Mouse (Mus musculus): ENCODE measurements at regions not wholly inside any gene's neighbourhood (a gene's known extent, or its start where the extent isn't known, plus 50 kb on each side); places are given as distances from the start of the nearest gene placed in this dataset.

DNA sequence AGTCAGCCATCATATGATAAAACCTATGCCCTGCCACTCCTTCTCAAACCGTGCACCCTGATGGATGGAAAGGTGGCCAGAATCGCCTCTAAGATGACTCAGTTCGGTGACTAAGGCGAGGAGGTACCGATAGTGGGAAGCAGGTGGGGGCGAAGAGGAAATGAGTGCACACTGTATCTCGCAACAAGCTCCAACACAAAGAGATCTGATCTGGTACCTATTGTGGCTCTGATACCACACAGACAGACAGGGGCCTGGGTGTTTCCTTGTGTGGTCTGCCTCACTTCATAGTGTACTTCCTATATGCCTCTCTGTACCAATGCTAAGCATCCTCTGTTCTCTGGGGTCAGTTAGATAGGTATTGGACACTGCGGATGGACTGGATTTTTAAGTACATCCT is 178.0 kb upstream of the Lpp start:
- DNase-seq (ENCODE audit: low spot score in 2 of 2), result no peak

DNA sequence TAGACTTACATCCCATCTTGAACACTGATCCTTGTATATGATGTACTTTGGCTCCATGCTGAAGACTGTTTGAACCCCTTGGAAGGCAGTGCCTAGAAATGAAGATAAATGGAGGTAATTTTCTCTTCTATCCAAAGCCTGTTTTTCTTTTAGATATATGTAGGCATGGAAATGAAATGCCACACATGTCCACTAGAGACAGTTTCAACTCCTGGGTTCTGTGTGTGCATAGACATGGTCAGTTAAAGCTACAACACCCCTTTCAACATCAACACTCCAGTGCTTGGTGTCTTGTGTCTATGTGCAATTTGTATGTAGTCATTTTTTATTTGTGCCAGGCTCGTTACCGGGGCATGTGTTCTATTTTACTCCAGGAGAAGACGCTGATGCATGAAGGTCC is 179.7 kb upstream of the Lpp start:
- DNase-seq (ENCODE audit: low spot score in 2 of 2), result no peak

DNA sequence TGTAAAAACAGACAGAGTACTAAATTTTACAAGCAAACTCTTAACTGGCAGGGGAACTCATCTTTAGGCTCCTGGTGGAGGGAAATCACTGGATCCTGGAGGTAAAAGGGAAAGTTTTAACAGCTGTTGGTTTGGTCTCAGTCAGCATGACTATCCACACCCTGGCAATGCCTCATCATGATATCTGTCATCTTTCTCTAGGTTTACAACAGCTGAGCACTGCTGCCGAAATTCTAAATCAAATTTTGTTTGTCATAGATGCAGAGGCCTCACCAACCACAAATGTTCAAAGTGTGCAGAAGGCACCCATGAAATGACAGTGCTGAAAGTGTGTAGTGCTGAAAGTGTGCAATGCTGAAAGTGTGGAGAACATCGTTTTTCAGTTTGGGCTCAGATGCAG is 180.6 kb upstream of the Lpp start:
- no peak for DNase-seq (ENCODE audit: low spot score in 2 of 2)

DNA sequence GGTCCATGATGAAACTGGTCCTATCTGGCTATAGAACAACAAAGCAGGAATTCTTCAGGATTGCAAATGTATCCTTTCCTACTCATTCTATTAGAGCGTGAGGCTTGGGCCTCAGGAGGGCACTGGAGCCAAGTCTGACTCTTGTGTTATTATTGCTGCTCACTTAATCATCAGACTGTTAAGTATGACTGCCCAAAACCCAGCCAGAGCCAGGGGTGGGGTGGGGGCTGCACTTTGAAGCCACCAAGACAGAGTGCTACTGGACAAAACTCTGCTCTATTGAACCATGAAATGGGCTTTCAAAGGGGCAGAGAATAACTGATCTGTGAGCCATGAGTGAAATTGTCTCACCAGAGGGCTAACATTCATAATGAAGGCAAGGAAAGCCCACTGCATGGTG is 181.7 kb upstream of the Lpp start:
- no peak for DNase-seq (ENCODE audit: low spot score in 2 of 2)

DNA sequence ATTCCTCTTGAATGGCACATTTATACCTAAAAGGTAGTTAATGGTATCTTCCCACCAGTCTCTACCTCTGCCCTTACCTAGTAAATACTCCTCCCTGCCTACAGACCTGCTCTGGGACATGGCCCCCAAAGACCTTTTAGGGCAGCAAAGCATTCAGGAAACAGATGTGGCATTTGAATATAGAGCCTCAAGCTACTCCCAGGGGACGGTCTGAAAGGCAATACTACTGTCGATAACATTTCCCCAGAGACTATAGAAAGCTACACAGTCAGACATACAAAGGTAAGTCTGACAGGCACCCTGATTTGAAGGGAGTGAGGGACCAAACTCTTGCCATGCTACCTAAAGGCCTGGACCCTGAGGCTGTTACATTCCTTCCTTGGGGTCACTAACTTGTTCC is 184.4 kb upstream of the Lpp start:
- no peak for DNase-seq (ENCODE audit: low spot score in 2 of 2)

DNA sequence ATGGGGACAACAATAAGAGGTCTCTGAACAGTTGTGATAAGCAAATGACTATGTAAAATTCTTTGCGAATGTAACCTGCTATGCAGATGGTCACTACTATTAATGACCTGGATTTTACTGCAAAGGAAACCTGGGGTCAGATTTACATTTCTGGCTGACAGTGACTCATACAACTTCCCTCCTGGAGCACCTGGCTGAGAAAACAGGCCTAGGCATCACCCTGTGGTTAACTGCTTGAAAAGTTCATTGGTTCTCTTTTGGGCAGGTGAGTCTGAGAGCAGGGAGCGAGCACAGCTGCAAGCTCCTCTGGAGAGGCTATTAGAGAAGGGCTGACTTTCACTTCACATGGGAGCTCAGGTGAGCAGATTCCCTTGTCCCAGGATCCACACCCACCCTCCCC is 185.2 kb upstream of the Lpp start:
- no peak for DNase-seq (ENCODE audit: low spot score in 2 of 2)

DNA sequence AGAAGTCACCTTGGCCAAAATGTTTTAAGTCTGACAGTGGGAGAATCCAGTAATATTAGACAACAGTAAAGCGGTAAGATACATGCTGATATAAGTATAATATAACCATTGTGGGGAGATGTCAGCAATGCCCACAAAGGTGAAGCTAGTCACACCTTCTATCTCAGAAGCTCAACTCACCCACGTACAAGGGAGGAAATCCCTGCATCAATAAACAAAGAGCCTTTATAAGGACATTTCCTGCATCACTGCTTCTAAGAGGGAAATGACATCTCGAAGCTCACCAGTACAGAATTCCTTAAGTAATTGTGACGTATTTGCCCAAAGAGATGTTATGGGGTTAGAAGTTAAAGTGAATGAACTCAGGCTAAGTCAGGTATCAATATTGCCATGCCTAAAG is 186.3 kb upstream of the Lpp start:
- no peak for DNase-seq (ENCODE audit: low spot score in 2 of 2)

DNA sequence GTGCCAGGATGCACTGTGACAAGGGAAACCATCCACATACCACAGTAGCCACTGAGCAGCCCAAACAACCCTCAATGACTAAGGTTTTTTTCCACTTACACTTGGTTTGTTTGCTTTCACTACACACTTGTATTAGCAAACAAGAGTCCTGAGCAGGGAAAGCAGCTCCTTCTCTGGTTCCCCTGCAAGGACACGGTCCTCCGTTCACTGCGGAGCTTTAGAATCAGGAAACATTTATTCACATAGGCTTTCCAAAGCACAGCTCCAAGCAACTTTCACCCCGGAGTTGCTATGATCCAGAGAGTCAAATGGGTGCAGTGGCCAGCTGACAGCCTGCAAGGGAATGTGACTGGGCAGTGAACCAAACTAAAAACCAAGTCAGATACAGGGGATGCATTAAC is 186.8 kb upstream of the Lpp start:
- DNase-seq (ENCODE audit: low spot score in 2 of 2), result no peak

DNA sequence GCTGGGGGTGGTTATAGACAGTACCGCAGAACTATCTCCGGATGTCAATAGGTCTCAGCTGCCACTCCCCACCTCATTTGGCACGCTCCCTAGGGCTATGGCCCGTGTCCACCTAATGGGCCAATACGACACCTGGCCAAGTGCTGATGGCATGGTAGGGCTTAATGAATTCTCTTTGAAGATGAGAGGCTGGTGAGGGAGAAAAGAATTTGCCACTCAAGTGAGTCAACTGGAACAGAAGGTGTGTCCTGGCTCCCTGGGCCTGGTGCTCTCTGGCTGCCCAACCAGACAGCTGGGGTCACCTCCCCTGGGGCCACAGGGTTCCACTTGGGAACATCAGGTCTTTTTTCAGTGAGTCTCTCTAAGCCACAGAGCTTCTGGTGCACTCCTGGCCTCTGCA is 187.7 kb upstream of the Lpp start:
- DNase-seq (ENCODE audit: low spot score in 2 of 2), result no peak

DNA sequence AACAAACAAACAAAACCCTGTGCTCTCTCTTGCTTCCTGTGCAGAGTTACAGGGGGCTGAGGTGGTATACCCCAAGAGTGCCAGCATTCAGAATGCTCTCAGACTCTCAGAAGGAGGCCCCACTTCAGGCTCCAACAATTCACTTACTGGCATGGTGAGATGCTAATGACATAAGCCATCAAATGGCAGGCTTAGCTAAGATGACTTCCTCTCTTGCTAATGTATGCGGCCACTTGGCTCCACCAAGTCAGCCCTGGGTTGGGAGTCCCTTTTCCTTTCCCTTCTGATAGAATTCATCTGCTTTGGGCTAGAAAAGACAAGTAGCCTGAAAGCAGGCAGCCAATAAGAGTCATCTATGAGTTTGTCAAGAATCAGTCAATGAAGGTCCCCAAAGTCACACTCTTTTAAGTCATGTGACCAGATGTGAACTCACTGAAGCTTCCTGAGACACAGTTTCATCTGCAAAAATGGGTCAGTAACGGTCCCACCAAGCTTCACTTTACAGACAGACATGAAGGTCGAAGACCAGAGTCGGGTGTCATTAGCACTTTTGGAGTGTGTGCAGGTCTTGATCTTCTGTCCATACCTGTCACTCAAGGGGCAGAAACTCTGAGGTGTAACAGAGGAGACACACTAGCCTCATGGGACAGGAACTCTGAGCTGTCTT is 189.1 kb upstream of the Lpp start:
- DNase-seq (ENCODE audit: low spot score in 2 of 2), result no peak

DNA sequence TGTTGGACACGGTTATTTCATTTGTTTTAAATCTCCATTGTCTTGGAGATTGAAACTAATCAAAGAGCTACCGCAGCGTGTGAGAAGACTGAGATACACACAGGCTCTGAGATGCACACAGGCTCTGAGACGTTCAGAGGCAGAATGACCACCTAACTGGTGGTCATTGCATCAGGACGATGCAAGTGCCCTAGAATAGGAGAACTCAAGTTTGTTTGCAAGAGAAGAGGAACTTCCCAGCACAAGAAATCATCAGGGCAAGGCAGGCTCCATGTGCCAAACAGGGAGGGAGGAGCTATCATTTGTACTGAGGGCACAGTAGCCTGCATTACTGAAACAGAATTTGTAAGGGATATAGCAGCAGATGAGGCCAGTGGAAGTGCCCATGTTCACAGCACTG is 190.7 kb upstream of the Lpp start:
- no peak for DNase-seq (ENCODE audit: low spot score in 2 of 2)

DNA sequence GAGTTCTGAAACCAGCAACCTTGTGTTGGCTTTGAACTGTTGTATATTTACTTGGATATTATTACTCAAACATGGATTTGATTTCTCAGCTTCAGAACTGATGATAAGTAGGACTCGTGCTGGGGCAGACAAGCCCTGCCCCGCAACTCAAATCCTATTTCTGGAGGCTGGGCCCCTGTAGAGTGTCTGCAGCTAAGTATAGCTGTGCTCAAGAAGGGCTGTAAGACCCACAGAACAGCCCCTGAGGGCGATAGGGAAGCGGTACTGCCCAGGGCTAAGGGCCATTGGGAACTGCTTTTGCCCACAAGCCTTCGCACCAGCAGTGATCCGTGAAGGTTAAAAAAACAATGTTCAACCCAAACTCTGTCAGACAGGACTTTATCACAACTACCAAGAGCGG is 191.9 kb upstream of the Lpp start:
- no peak for DNase-seq (ENCODE audit: low spot score in 2 of 2)

DNA sequence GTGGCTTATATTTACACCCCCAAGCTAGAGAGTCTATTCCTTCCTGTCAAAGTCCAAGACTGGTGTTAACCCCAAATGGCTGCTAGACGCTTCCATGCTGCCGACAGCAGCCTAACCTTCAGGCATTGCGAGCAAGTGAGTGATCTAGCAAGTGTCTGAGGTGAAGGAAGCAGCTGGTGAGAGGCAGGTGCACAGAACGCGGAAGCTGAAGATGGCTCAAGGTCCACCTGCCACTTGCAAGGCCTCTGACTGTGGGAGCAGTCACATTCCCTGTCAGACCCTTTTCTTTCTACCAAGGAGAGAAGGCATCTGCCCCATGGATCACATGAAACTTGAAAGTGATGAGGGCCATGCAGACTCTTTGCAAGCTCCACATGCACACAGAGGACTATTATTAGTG is 193.1 kb upstream of the Lpp start:
- no peak for DNase-seq (ENCODE audit: low spot score in 2 of 2)

DNA sequence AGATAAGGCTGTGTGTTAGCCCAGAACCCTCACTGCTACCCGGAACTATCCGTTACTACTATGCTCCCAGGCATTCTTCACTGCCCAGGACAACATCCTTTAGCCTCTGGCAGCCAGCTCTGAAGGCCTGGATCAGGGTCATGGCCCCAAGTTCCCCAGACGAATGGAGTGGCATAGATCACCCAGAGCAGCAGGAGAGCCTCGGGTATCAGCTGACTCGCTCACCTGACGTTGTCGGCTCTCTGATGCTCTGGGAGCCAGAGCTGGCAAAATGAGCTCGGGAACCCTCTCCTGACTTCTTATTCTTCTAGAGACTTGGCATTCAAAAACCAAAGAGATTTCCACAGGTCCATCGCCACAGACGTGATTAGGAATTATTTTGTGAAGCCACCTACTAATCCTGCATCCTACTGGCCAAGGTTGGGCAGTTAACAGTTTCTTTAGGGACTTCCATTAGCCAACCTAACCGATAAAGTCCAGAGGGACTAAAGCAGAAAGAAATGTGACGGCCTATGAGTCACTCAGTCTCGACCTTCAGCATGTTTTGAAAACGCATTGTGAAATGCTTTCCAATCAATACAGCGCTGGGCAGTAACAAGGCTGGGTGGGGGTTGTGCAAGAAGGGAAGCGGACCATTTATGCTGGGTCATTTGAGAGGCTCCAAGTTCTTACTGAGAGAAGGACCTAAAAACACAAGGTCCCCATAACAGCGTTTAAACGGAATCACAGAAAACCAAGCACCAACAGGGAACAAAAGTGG is 193.7 kb upstream of the Lpp start:
- no peak for DNase-seq (ENCODE audit: low spot score in 2 of 2)

DNA sequence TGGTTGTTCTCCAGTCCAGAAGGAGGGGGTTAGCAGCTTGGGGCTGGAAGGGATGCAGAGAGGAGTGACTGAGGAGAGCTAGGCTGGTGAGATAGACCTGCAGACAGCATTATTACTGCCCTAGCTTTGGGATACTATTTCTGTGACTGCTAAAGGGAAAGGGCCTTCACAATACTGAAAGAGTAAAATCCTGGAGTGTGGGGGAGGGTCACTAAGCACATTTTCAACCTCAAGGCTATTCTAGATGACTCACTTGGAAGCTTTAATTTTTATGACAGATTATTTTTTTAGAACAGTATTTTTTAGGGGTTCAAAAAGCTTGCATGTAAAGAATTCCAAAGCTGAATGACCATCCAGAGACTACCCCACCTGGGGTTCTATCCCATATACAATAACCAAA is 195.0 kb upstream of the Lpp start:
- DNase-seq (ENCODE audit: low spot score in 2 of 2), result no peak

DNA sequence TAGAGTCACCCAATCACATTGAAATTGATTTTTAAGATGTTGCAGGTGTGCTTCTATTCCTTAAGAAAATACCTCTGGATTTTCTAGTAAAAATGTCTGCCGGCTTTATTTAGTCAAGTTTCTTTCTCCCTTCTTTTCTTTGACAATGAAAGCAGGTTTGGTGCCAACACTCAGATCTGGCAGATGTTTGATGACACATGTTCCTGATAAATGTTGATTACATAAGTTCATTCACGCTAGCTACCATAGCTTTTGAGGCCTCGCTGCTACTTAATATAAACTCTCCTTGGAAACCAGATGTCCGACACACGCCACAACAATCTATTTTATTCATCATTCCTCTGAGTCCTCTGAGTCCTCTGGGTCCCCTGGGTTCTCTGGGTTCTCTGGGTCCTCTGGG is 195.7 kb upstream of the Lpp start:
- no peak for DNase-seq (ENCODE audit: low spot score in 2 of 2)

DNA sequence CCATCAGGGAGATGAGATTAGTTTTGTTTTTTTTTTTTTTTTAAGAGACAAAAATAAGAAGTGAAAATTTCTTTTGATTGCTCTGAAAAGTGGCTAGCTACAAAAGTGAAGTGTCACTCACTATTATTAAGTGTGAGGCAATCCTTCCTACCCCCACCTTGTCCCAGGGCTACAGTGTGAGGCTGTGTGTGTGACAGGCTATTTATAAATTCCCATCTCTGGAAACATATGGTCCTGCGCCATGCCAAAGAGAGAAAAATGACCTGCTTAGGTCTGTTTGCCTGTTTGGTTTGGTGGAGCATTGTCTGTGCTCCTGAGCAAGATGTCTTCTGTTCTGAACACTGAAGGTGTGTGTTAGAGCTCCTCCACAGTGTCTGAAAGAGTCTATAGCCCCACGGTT is 199.4 kb upstream of the Lpp start:
- DNase-seq (ENCODE audit: low spot score in 2 of 2), result no peak

DNA sequence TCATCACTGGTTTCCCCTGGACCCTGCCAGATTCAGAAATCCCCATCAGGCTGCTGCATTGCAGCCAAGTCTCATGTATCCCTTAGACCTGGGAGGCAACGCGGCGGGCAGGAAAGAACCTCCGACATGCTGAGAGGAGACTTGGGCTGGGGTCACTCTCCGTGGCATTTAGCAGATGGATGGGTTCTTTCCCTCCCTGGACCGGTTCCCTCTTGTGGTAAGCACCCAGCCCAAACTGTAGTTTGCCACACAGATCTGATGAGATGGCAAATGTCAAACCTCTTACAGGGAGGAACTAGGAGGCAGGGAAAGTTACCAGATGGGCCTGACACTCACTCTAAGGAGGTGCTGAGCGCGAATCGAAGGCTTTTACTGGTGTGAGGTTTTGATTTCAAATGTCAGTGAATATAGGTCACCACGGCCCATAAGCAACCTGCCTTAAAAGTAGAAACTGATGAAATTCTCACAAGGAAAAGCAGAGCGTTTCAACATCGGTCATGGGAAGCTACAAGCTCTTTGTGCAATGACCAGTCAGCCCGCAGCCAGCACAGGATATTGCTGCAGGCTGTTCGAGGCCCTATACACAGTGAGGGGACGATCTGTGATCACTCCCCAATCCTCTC is 199.9 kb upstream of the Lpp start:
- DNase-seq (ENCODE audit: low spot score in 2 of 2), result no peak

DNA sequence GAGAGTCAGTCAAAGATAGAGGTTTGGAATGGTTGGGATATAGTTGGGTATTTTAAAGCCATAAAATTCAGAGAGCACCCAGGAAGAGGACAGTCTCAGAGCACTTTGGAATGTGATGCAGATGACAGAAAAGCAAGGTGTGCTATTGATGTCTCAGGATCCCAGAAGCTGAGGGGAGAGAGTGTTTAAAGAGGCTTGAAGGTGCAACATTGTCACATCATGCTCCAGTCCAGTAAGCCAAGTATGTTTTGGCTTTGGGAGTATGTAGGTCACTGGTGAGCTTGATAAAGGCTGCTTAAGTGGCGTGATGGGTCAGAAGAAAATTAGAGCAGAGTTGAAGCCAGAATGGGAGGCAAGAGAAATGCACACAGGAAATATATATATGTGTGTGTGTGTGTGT is 201.3 kb upstream of the Lpp start:
- no peak for DNase-seq (ENCODE audit: low spot score in 2 of 2)

DNA sequence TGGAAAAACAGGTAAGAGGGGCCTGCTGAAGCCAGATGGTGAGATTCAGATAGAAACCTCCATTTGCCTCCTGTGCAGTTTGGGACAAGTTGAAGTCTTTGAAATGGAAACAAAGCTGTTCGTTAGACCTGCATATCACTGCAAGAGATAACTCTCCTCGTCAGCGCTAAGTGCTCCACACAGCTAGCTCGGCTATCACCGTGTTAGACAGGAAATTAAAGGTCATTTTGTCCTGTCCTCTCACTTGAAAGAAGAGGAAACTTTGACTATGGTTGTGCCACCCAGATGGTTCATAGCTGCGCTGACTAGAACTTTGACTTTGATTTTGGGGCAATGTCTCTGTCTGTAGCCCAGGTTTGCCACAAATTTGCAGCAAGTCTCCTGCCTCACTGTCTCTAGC is 198.5 kb upstream of the Bcl6 start:
- no peak for DNase-seq (ENCODE audit: low spot score in 2 of 2)

DNA sequence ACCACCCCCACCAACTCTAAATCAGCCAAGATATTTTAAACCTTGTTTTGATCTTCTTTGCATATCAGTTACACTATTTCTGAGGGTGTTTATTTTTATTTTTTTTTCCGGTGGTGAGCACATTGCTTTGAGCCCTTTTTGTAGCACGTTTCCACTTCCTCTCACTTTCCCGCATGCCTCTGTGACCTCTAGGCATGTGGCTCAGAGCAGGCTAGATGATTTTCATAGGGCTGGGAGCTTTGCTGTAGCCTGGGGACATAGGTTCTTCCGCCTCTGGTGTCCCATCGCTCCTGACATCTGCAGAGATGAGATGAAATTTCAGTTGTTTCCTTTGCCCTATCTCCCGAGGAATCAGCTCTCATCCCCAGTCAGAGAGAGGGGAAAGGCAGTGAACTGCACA is 197.3 kb upstream of the Bcl6 start:
- no peak for DNase-seq (ENCODE audit: low spot score in 2 of 2)

DNA sequence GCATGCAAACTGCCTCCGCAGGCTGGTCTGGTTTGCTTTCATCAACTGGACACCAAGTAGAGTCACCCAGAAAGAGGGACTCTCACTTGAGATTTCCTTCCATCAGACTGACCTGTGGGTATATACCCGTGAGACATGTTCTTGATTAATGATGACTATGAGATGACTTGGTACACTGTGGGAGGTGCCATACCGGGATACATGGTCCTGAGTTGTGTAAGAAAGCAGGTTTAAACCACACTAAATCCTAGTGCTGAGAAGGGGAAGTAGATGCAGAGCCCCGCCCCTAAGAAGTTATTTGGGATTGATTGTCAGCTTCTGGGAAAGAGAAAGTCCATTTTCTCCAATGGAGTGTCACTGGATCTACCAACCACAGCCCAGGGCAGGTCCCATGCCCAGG is 196.2 kb upstream of the Bcl6 start:
- DNase-seq (ENCODE audit: low spot score in 2 of 2), result no peak

DNA sequence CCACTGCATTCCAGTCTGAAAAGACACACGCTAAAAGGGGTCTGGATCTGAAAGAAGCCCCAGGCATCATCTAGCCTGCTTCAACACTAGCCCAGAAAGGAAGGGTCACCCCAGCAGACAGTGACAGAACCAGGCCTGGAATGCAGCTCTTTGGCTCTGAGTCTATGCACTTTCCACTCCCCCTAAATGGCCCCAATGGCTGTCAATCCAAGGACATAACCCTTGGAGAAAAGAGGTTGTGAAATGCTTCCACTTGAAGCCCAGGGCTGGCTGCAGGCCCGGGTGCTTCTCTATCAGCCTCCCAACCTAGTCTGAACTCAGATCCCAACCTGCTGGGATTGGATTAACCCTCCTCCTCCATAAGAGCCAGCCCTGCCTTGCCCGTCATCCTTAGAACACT is 194.6 kb upstream of the Bcl6 start:
- no peak for DNase-seq (ENCODE audit: low spot score in 2 of 2)

DNA sequence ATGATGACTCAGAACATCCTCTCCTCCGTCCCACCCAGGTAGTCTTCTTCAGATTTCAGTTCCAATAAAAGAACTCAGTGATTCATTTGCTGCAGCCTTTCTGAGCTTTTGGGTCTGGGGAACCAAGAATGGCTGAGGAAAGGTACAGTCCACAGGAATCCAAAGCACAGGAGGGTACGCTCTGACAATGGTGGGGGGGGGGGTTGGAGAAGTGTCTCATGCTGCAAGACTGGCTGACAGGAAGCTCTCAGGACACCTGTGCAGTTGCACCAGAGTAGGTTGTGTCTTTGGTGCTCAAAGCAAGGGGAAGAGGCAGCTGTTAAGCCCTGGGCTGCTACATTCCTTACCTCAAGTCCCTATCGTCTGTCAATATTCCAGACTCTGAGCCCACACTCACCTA is 192.7 kb upstream of the Bcl6 start:
- no peak for DNase-seq (ENCODE audit: low spot score in 2 of 2)
